Mouse (Mus musculus): ENCODE data around the gene Shroom3.
A peak's percentile ranks its signal among the peaks of the same experiment; 100 is the strongest.

The Shroom3 gene

DNA sequence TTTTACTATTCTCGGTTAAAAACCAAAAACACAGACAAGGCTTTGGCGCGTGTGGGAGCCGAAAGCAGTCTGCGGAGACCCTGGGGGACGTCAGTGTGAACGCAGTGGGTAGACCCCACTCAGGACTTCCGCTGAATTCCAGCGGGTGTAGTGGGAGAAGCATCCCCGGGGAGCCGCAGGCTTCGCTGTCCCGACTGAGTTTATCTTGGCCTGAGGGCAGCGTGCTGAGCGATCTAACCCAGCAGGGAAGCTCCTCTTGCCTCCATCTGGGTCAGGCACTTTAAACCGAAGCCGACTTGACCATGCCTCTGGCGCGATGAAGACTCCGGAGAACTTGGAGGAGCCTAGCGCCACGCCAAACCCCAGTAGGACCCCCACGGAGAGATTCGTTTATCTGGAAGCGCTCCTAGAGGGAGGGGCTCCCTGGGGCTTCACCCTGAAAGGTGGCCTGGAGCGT lies at the start of gene Shroom3:
Gene Shroom3, plus strand, starts transcription at position 85 of the 457 bp plus-strand sequence.
- no peak for DNase-seq (ENCODE audit: low spot score)

- no peak for DNase-seq (ENCODE audit: low spot score)
Observed at GRCm38 (mm10) chr5:92633526-92633925, 49.7 kb upstream of the Shroom3 start.

DNA sequence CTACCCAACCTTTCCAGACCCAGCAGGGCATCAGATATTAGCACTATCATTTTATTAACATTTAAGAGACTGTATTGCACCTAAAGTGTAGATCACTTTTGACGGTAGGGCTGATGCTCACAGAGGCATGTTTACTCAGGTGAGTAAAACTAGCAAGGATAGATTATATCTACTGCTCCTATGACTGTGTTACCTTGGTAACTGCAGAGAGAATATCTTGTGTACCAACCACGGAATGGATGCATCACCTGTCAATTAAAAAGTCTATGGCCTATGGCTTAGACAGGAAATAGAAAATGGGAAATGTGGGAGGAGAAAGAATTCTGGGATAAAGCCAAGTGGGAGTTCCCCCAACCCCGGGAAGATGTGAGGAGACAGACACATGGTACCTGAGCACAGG lies 48.3 kb upstream of the Shroom3 start:
- no peak for DNase-seq (ENCODE audit: low spot score)

- no peak for DNase-seq (ENCODE audit: low spot score)
Observed at GRCm38 (mm10) chr5:92635891-92636290, 47.3 kb upstream of the Shroom3 start.

DNA sequence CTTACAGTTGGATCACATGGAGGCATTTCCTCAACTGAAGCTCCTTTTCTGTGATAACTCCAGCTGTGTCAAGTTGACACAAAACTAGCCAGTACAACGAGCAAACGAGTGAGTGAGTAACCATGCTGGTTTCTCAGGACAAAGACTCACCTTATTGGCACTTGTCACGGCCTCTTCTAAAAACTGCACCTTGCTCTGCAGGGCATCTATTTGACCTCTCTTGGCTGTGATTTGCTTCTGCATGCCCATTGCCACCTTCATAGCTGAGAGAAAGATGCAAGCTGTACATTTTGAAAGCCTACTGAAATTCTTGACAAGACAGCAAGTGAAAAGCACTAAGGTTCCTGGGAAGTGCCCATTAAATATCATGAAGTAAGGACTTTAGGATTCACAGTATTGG lies 42.4 kb upstream of the Shroom3 start:
- DNase-seq (ENCODE audit: low spot score) = no peak

- DNase-seq (ENCODE audit: low spot score) = peak; percentile 37
Observed at GRCm38 (mm10) chr5:92656256-92656655, 27.0 kb upstream of the Shroom3 start.

GRCm38 (mm10) chr5:92664321-92664720 lies 18.9 kb upstream of the Shroom3 start:
- DNase-seq (ENCODE audit: low spot score) = no peak

DNA sequence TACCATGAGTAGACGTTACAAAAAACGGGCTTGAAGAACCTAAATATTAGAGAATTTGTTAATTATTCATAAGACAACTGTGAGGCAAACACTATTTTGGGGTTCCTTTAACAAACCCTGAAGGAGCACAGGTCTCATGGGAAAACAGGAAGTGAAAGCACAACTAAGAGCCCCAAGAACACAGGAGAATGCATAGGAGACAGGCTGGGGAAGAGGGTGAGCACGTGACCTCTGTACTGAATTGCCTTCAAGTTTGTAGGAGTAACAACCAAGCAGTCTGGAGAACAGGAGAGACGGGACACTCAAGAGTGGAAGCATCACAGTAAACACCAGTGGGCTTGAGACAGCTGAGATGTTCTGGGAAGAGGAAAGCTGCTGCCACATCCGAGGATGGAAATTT lies 16.4 kb upstream of the Shroom3 start:
- no peak for DNase-seq (ENCODE audit: low spot score)

- peak; percentile 54 for DNase-seq (ENCODE audit: low spot score)
Observed at GRCm38 (mm10) chr5:92674859-92675573, 8.2 kb upstream of the Shroom3 start, which contains the start of gene Ccdc158. TSS of gene Ccdc158 (minus strand) at chr5:92675271.

GRCm38 (mm10) chr5:92675574-92675920 lies 7.7 kb upstream of the Shroom3 start:
- DNase-seq (ENCODE audit: low spot score) = no peak

DNA sequence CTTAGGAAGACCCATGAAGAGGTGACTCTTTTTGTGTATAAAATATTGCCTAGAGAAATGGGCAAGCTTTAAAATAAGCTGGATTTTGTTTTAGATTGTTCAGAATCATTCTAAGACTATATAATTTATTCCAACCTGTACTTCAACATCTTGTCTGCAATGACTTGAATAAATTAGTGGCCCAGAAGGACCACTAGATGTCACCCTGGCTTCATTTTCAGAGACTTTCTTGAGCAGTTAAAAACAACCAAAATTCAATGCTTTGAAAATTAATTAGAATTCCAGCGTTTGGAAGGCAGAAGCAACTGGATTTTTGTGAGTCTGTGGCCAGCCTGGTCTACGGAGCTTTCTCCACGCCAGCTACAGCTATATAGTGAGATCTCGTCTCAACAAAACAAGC lies 3.8 kb upstream of the Shroom3 start:
- DNase-seq (ENCODE audit: low spot score) = no peak

DNA sequence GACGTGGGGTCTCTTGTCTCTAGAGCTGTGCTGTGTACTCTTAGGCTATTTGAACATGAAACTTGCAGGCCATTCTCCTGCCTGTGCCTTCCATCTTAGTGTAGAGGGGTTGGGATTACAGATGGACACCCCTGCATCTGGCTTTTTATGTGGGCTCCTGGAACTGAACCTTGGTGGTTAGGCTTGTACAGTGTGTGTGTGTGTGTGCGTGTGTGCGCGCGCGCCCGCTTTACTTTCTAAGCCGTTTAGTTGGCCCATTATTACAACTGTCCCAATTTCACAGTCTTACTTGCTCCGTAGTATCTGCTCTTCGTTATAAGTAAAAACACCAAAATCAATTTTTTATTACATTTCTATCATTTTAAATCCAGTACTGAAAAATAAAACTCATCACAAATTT lies 1.4 kb upstream of the Shroom3 start:
- no peak for DNase-seq (ENCODE audit: low spot score)

DNA sequence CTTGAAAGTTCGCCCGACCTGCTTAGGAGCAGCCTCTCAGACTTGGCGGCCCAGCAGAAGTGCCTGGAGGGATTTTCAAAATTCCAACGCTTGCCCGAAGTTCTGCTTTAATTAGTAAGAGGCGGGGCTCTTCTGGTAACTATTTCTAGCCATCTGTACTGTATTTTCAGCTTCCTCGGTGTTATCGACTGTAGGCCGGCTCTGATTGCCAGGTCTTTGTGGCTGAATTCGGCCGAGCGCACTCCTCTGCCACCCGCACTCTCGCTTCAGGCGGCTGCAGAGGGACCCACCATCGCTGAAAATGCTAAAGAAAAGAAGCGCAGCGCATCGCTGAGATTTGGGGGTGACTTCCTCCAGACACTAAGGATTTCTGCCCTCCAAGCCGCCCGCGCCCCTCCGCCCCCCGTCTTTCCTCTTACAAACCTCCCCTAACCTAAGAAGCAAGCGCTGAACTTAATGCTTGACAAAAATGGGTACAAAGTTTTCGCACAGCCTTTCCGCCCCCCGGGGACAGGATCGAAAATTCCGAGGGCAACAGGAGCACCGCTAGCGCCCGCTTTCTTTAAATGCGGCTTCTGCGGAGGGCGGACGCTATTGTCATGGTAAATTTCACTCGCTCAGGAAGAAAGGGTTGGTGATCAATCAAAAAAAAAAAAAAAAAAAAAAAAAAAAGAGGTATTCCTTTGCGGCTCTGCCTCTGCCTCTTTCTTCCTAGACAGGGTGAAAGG lies 450 bp upstream of the Shroom3 start:
- no peak for DNase-seq (ENCODE audit: low spot score)

DNA sequence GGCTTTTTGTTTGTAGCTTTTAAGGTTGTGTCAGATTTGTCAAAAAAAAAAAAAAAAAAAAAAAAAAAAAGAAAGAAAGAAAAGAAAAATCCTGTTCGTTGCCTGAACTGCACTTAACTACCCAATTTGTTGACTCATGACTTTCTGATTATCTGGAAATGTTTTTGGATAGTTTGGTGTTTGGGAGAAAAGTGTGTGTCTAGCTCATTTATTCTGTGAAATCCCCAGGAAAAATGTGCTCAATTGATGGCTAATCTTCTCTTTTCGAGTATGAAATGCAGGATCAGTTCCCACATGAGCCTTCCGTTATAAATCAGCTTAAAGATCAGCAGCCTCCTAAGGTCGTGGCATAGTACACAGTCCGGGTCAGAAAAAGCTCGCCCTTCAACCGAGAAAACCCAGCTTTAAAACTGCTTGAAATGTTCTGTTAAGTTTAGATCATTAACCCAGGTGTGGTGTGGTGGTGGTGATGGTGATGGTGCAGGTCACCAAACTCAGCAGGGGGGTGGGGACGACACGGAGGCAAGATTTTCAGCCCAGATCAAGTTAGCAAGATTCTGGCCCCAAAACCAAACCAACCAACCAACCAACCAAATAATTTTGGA lies 738 bp downstream of the Shroom3 start:
- no peak for DNase-seq (ENCODE audit: low spot score)

DNA sequence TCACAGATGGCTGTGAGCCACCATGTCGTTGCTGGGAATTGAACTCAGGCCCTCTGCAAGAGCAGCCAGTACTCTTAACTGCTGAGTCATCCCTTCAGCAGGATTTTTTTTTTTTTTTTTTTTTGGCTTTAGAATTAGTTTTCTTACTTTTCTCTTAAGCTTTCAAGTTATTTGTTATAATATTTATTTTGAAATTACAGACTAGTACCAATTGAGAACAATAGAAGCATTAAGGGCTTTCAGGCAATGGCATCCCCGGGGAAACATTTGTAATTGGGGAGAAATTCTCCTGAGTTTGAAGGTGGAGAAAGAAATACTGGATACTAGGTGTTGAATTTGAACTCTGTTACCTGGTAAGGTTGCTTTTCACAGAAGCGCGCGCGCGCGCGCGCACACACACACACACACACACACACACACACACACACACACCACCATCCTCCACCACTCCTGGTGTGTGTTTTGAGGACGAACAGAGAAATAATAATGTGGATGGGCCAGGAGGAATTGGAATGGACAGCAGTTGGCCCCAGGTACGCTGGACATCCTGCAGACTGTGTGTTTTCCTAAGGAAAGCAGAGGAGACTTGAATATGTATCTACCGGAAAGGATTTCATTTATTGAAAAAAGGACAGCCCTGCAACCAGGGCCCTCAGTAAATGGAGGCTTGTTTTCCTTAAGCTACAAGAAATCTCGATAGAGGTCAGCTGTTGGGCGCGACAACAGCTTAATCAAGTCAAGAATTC lies 1.7 kb downstream of the Shroom3 start:
- no peak for DNase-seq (ENCODE audit: low spot score)

GRCm38 (mm10) chr5:92688124-92688523 lies 4.9 kb downstream of the Shroom3 start:
- DNase-seq (ENCODE audit: low spot score) = no peak

GRCm38 (mm10) chr5:92688569-92688968 lies 5.3 kb downstream of the Shroom3 start:
- no peak for DNase-seq (ENCODE audit: low spot score)

DNA sequence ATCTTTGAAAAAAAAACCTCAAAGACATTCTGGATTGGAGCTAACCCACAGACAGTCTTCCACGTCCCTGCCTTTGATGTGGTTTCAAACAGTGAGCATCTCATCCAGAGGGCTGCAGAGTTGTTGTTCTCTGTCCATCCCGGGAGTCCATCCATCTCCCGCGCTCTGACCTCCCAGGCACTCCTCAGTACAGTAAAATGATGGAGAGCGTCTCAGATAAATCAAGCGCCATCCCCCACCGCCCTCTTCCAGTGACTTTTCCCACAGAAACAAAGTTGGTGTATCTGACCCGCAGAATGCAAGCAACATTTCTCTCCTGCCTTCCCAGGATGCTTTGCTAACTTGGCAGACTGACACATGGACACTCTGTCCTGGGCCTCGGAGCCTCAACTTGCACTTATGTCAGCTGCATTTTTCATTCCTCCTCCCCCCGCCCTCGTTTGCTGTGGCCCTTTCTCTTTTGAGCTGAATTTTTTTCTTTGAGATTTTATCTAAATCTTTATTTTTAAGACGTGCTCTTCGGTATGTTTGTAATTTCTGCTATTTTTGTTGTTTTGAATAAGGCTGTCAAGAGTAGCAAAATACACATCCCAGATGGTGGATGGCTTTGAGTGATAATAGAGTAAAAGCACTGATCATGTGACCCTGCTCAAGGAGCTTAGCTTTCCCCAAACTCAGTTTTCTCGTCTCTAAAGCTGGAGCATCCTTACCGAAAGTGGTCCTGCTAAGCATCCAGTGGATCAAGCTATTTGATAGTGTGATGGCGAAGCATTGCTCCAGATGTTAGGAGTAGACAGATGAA lies 9.2 kb downstream of the Shroom3 start:
- DNase-seq (ENCODE audit: low spot score) = no peak

- no peak for DNase-seq (ENCODE audit: low spot score)
Observed at GRCm38 (mm10) chr5:92693744-92694143, 10.5 kb downstream of the Shroom3 start.

DNA sequence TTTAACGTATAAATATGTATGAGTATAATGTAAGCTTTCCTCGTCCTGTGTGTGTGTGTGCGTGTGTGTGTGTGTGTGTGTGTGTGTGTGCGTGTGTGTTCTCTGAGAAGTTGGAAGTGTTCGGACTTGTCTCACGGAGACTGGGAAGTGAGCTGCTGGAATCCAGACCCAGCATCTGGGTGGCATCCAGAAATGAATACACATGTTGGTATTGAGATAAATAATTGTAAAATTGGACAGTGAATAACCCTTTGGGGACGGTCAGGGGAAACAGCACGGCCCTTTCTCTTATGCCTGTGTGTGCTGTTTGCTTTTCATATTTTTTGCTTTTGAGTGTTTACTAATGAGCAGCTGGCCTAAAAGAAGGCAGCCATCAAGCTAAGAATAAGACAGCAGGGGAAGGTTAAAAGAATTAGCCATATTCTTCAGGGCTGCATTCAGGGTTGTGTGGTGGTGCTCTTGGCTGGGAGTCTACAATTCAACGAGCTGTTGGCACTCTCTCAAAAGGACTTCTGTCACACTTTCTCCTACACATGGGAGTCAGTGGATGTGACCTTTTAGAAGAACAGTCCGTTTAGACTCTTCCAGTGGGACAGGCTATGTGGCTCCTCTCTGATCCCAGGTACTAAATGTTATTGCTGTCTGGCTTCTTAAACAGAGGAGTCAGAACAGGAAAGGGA lies 11.2 kb downstream of the Shroom3 start:
- DNase-seq (ENCODE audit: low spot score) = no peak
